8 mouse cellular contexts compared by ENCODE assay signal in the genomic region with DNA sequence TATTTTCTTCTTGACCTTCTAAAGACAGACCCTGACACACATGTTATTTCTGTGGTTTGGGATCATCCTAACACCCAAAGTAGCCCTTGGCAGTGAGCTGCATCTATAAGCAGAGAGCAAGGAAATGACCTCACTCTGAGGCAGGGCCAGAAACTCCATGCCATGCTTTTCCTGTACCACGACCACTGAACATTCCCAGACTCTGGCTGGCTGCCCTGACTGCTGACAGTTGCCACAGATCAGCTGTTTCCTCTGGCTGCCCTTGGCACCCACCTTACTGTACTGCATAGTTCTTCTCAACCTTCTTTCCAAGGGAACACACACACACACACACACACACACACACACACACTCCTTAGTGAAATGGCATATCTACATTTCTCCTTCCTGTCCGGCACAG.
A peak's percentile ranks its signal among the peaks of the same experiment; 100 is the strongest.
DNase-seq lines count a peak whose midpoint lies in the region; ATAC-seq lines count a peak whose summit lies in the region.
"Had no signal": no experiment of that assay in that cellular context is flagged by ENCODE, and none has a peak within 500 bp of the region (broad histone marks: within the 10 kb centered on the region; RNA-seq: fewer than 3 reads in every experiment).

No protein-coding gene starts in this region.

- no peak overlapping the region for H3K4me3 ChIP-seq in forebrain, embryonic 16.5 days (replicated peaks; ENCODE audit: low read length)
- H3K4me3 ChIP-seq in liver, embryonic 12.5 days, result no peak overlapping the region
- H3K4me3 ChIP-seq: megakaryocyte, embryonic 14.5 days had no signal

- H3K27ac ChIP-seq in forebrain, embryonic 16.5 days (ENCODE audit: low read length), result no peak overlapping the region
- H3K27ac ChIP-seq in liver, embryonic 12.5 days, result peak overlapping the region; percentile 23; the same call in 1 of the 2 replicates

- H3K9ac ChIP-seq in forebrain, embryonic 16.5 days (replicated peaks; ENCODE audit: low read depth, low read length), result no peak overlapping the region
- no peak overlapping the region for H3K9ac ChIP-seq in liver, embryonic 12.5 days

- no peaks in the 10 kb centered on the region for H3K9me3 ChIP-seq in forebrain, embryonic 16.5 days (ENCODE audit: control insufficient read depth, low read length)
- no peaks in the 10 kb centered on the region for H3K9me3 ChIP-seq in liver, embryonic 12.5 days (replicated peaks)

- H3K27me3 ChIP-seq in forebrain, embryonic 16.5 days (replicated peaks; ENCODE audit: control insufficient read depth, insufficient read depth, low read length), result no peaks in the 10 kb centered on the region
- no peaks in the 10 kb centered on the region for H3K27me3 ChIP-seq in liver, embryonic 12.5 days (replicated peaks)
- H3K27me3 ChIP-seq: megakaryocyte, embryonic 14.5 days had no signal

- peak; percentile 54; the same call in 1 of the 2 replicates for ATAC-seq in forebrain, embryonic 16.5 days
- no peak for ATAC-seq in liver, embryonic 12.5 days

- 57% methylated on average over 2 of the region's 2 CpGs for WGBS in forebrain, embryonic 16.5 days
- 41% methylated on average over 2 of the region's 2 CpGs for WGBS in liver, embryonic 12.5 days (ENCODE audit: insufficient replicate concordance)

- H3K36me3 ChIP-seq in forebrain, embryonic 16.5 days (ENCODE audit: control insufficient read depth, insufficient read depth), result no peaks in the 10 kb centered on the region
- no peaks in the 10 kb centered on the region for H3K36me3 ChIP-seq in liver, embryonic 12.5 days

- peak; percentile 25 for DNase-seq in ovary, postnatal 36 days (ENCODE audit: low spot score)
- no peak for DNase-seq in ovary, postnatal 14 days (ENCODE audit: low spot score)
- peak; percentile 94 for DNase-seq in heart, postnatal 4 days
- DNase-seq in frontal cortex, postnatal 25 days (ENCODE audit: low spot score in 2 of 2), result no peak
- DNase-seq in spleen, postnatal 14 days (ENCODE audit: low spot score in 2 of 2), result no peak

- H3K4me1 ChIP-seq in forebrain, embryonic 16.5 days (replicated peaks; ENCODE audit: control insufficient read depth, insufficient read depth, low read length), result no peaks in the 10 kb centered on the region
- H3K4me1 ChIP-seq in liver, embryonic 12.5 days, result peaks cover 9% of the 10 kb centered on the region; the same call in 1 of the 2 replicates

- no peak overlapping the region for H3K4me2 ChIP-seq in forebrain, embryonic 16.5 days (ENCODE audit: low read length)
- no peak overlapping the region for H3K4me2 ChIP-seq in liver, embryonic 12.5 days

Comparison
In these comparisons a context has a peak if more than half of its experiments do, and no peak if none do; other contexts are left out.
1. DNase-seq: peak in ovary, postnatal 36 days (single experiment) and heart, postnatal 4 days (single experiment); none in ovary, postnatal 14 days (single experiment), frontal cortex, postnatal 25 days (0 of 2) and spleen, postnatal 14 days (0 of 2).